Mouse (Mus musculus) MEL (cell line): Measurements from ENCODE around the gene Rdh16f1. TPM values are rescaled to one million over a fixed set of nuclear protein-coding genes. Genes with fewer than 3 reads are reported as not detected.
"Not testable (repeated sequence)": the region's sequence is repeated elsewhere in the genome, so short reads cannot be mapped to it uniquely, and the experiment has no call there.

Source experiments
- DNase-seq: peaks from one replicate; pipeline ENCODE4 v3.0.0; 2011; ENCODE audit warnings: low read depth, low spot score
- H3K27ac ChIP-seq: 2 replicates; pipeline ENCODE4 v1.5.1; 2012; ENCODE audit warnings: low read depth, mild to moderate bottlenecking, control low read depth, low read length, moderate library complexity; ENCODE audit not compliant: control insufficient read depth
- H3K27me3 ChIP-seq, 2 experiments: fragments of 150-350 bp in 1 of 2; sonication (generic) in 1 of 2; 2 replicates each; pipeline ENCODE4 v1.6.1; 2012; ENCODE audit warnings: low read length in 2 of 2, mild to moderate bottlenecking in 2 of 2, improper control_type of control experiment in 1 of 2, moderate library complexity in 1 of 2; ENCODE audit not compliant: insufficient read depth in 2 of 2, control insufficient read depth in 1 of 2
- H3K36me3 ChIP-seq, 2 experiments: 2 replicates each; pipeline ENCODE4 v1.6.1; 2012 to 2014; ENCODE audit warnings: low read length in 2 of 2, improper control_type of control experiment in 1 of 2, inconsistent platforms in 1 of 2, mild to moderate bottlenecking in 1 of 2; ENCODE audit not compliant: insufficient read depth in 2 of 2, control insufficient read depth in 1 of 2
- H3K4me1 ChIP-seq, 2 experiments: fragments of 150-350 bp in 1 of 2; sonication (generic) in 1 of 2; 2 replicates each; pipeline ENCODE4 v1.6.1; 2012; ENCODE audit warnings: low read length in 2 of 2, improper control_type of control experiment in 1 of 2, mild to moderate bottlenecking in 1 of 2; ENCODE audit not compliant: insufficient read depth in 2 of 2, control insufficient read depth in 1 of 2
- H3K4me3 ChIP-seq, 2 experiments: fragments of 150-350 bp in 1 of 2; sonication (generic) in 1 of 2; 2 replicates each; pipeline ENCODE4 v1.5.1; 2012; ENCODE audit warnings: low read depth in 2 of 2, low read length in 2 of 2, mild to moderate bottlenecking in 2 of 2, moderate library complexity in 2 of 2, control low read depth in 1 of 2, improper control_type of control experiment in 1 of 2; ENCODE audit not compliant: control insufficient read depth in 1 of 2, insufficient read depth in 1 of 2
- H3K79me2 ChIP-seq: 2 replicates; pipeline ENCODE4 v1.6.1; 2012; ENCODE audit warnings: mild to moderate bottlenecking, low read length, moderate library complexity; ENCODE audit not compliant: control insufficient read depth, poor library complexity, insufficient read depth
- H3K9ac ChIP-seq: 2 replicates; pipeline ENCODE4 v1.6.1; 2012; ENCODE audit warnings: low read depth, mild to moderate bottlenecking, control low read depth, low read length, moderate library complexity; ENCODE audit not compliant: control insufficient read depth, poor library complexity, severe bottlenecking
- H3K9me3 ChIP-seq: fragments of 150-350 bp; sonication (generic); replicated peaks from 2 replicates; pipeline ENCODE4 v1.6.1; 2012; ENCODE audit warnings: mild to moderate bottlenecking, low read length, improper control_type of control experiment, moderate library complexity; ENCODE audit not compliant: insufficient read depth
- CHD2 ChIP-seq: IDR thresholded peaks from 2 replicates; pipeline ENCODE4 v1.6.1; 2011; ENCODE audit warnings: low read length, improper control_type of control experiment
- CTCF ChIP-seq, 3 experiments: IDR thresholded peaks in 2 of 3; conservative IDR thresholded peaks in 1 of 3; 2 replicates each; pipeline ENCODE4 v1.5.1; 2011 to 2012; ENCODE audit warnings: low read length in 3 of 3, low read depth in 2 of 3, mild to moderate bottlenecking in 2 of 3, improper control_type of control experiment in 1 of 3, inconsistent platforms in 1 of 3, mixed read lengths in 1 of 3, moderate library complexity in 1 of 3; ENCODE audit not compliant: control insufficient read depth in 1 of 3, insufficient read depth in 1 of 3, poor library complexity in 1 of 3, severe bottlenecking in 1 of 3
- E2F4 ChIP-seq: IDR thresholded peaks from 2 replicates; pipeline ENCODE4 v1.6.1; 2011; ENCODE audit warnings: low read depth, low read length, improper control_type of control experiment, borderline replicate concordance
- GATA1 ChIP-seq: IDR thresholded peaks from 2 replicates; pipeline ENCODE4 v1.6.1; 2011; ENCODE audit warnings: low read depth, low read length, improper control_type of control experiment
- JUND ChIP-seq: IDR thresholded peaks from 2 replicates; pipeline ENCODE4 v1.6.1; 2011; ENCODE audit warnings: low read depth, mild to moderate bottlenecking, improper control_type of control experiment, low read length
- MAFK ChIP-seq: IDR thresholded peaks from 2 replicates; pipeline ENCODE4 v1.6.1; 2011; ENCODE audit warnings: low read depth, mild to moderate bottlenecking, low read length, improper control_type of control experiment, borderline replicate concordance
- MAZ ChIP-seq: IDR thresholded peaks from 2 replicates; pipeline ENCODE4 v1.6.1; 2012; ENCODE audit warnings: low read depth, mild to moderate bottlenecking, inconsistent platforms, low read length, improper control_type of control experiment
- MEF2A ChIP-seq: IDR thresholded peaks from 2 replicates; pipeline ENCODE4 v1.6.1; 2014; ENCODE audit warnings: low read depth, mild to moderate bottlenecking, inconsistent platforms, low read length, improper control_type of control experiment; ENCODE audit not compliant: poor library complexity, insufficient replicate concordance, severe bottlenecking; ENCODE audit errors: extremely low read depth
- MYB ChIP-seq: IDR thresholded peaks from 2 replicates; pipeline ENCODE4 v1.6.1; 2011; ENCODE audit warnings: mild to moderate bottlenecking, low read depth, low read length, improper control_type of control experiment
- MYC ChIP-seq: IDR thresholded peaks from 2 replicates; pipeline ENCODE4 v1.6.1; 2011; ENCODE audit warnings: low read depth, mild to moderate bottlenecking, low read length, improper control_type of control experiment, moderate library complexity
- NELFE ChIP-seq: IDR thresholded peaks from 2 replicates; pipeline ENCODE4 v1.6.1; 2011; ENCODE audit warnings: low read depth, low read length, improper control_type of control experiment
- POLR2AphosphoS5 ChIP-seq: IDR thresholded peaks from 2 replicates; pipeline ENCODE4 v1.6.1; 2012; ENCODE audit warnings: low read depth, borderline replicate concordance, mild to moderate bottlenecking, inconsistent platforms, low read length, moderate library complexity, mixed read lengths
- RAD21 ChIP-seq: IDR thresholded peaks from 2 replicates; pipeline ENCODE4 v1.6.1; 2011; ENCODE audit warnings: mild to moderate bottlenecking, low read depth, low read length, improper control_type of control experiment
- SMC3 ChIP-seq: IDR thresholded peaks from 2 replicates; pipeline ENCODE4 v1.6.1; 2011; ENCODE audit warnings: low read depth, low read length, improper control_type of control experiment
- UBTF ChIP-seq: IDR thresholded peaks from 2 replicates; pipeline ENCODE4 v1.6.1; 2012; ENCODE audit warnings: low read depth, mild to moderate bottlenecking, inconsistent platforms, low read length, improper control_type of control experiment, moderate library complexity, borderline replicate concordance; ENCODE audit not compliant: insufficient read depth
- USF2 ChIP-seq, 2 experiments: IDR thresholded peaks; 2 replicates each; pipeline ENCODE4 v1.6.1; 2011 to 2012; ENCODE audit warnings: improper control_type of control experiment in 2 of 2, low read length in 2 of 2, borderline replicate concordance in 1 of 2, inconsistent platforms in 1 of 2, low read depth in 1 of 2, mild to moderate bottlenecking in 1 of 2; ENCODE audit not compliant: insufficient read depth in 1 of 2
- ZC3H11A ChIP-seq: IDR thresholded peaks from 2 replicates; pipeline ENCODE4 v1.6.1; 2012; ENCODE audit warnings: low read depth, mild to moderate bottlenecking, inconsistent platforms, low read length, improper control_type of control experiment
- ZKSCAN1 ChIP-seq: IDR thresholded peaks from 2 replicates; pipeline ENCODE4 v1.6.1; 2012; ENCODE audit warnings: low read depth, mild to moderate bottlenecking, inconsistent platforms, low read length, improper control_type of control experiment, moderate library complexity
- ZMIZ1 ChIP-seq: IDR thresholded peaks from 2 replicates; pipeline ENCODE4 v1.6.1; 2012; ENCODE audit warnings: low read depth, mild to moderate bottlenecking, inconsistent platforms, low read length, improper control_type of control experiment, moderate library complexity
- ZNF384 ChIP-seq: IDR thresholded peaks from 2 replicates; pipeline ENCODE4 v1.6.1; 2012; ENCODE audit warnings: low read depth, mild to moderate bottlenecking, inconsistent platforms, low read length, improper control_type of control experiment
- polyA plus RNA-seq, 2 experiments: library from polyadenylated mRNA; stranded (reverse) in 1 of 2; unstranded in 1 of 2; fragments of >175 nt in 1 of 2; fragments of >200 nt in 1 of 2; gene quantifications; 2 replicates each; pipeline versions ENCODE4 v1.2.1 to v1.2.4; 2012; ENCODE audit warnings: low replicate concordance in 2 of 2, low read depth in 1 of 2; ENCODE audit not compliant: insufficient read length in 2 of 2, insufficient read depth in 1 of 2, missing spikeins in 1 of 2
- total RNA-seq: library from RNA; depleted of rRNA; stranded (reverse); fragments of 300-350 nt; gene quantifications from 2 replicates; pipeline ENCODE4 v1.2.3, GENCODE M21; 2012

Rdh16f1 gene
- total and polyA plus RNA-seq, 3 experiments: not detected

GRCm38 (mm10) chr10:127776011-127776410 lies 16.4 kb downstream of the Rdh16f1 start, which contains the start of gene Rdh9:
Gene Rdh9, plus strand, starts transcription at chr10:127776386.
- Histone ChIP-seq H3K4me3 (no peak within 1 kb of the TSS), H3K9ac (no peak within 1 kb of the TSS), H3K27me3 (no peaks in the 10 kb centered on the region), H3K9me3 (no peaks in the 10 kb centered on the region), H3K79me2 (no peaks in the 10 kb centered on the region), H3K4me1 (no peaks in the 10 kb centered on the region), H3K36me3 (no peaks in the 10 kb centered on the region), H3K27ac (no peak within 1 kb of the TSS)
- TF ChIP-seq CHD2 (no peak), POLR2AphosphoS5 (no peak), RAD21 (no peak), SMC3 (no peak), GATA1 (no peak), MAZ (no peak), ZMIZ1 (no peak), ZKSCAN1 (no peak), MAFK (no peak), MEF2A (no peak), JUND (no peak), ZC3H11A (no peak), ZNF384 (no peak), NELFE (no peak), USF2 (IDR thresholded peaks at IDR 0.05; ENCODE audit: borderline replicate concordance in 1 of 2, insufficient read depth in 1 of 2, low read depth in 1 of 2, low read length in 2 of 2) (no peak), MYC (no peak), UBTF (no peak), E2F4 (no peak), CTCF (IDR thresholded peaks at IDR 0.05 in 2 of 3, conservative IDR thresholded peaks at IDR 0.05 in 1 of 3; ENCODE audit: control insufficient read depth in 1 of 3, insufficient read depth in 1 of 3, low read depth in 2 of 3, low read length in 3 of 3, poor library complexity in 1 of 3, severe bottlenecking in 1 of 3) (no peak), MYB (no peak)
- DNase-seq: no peak

- not testable (repeated sequence) for H3K79me2 ChIP-seq, H3K4me1 ChIP-seq, H3K36me3 ChIP-seq
These were observed 22.7 kb downstream of the Rdh16f1 start for GRCm38 (mm10) chr10:127782321-127782720.

More at GRCm38 (mm10) chr10:127782321-127782720, 22.7 kb downstream of the Rdh16f1 start:
- not testable (repeated sequence) for H3K27ac ChIP-seq, H3K9ac ChIP-seq, DNase-seq, H3K27me3 ChIP-seq, H3K4me3 ChIP-seq, H3K9me3 ChIP-seq
